Mouse (Mus musculus) lung, postnatal 25 days (tissue): ENCODE data around the gene Fbxl2.
"Not testable (repeated sequence)": the region's sequence is repeated elsewhere in the genome, so short reads cannot be mapped to it uniquely, and the experiment has no call there.

Source experiments
- DNase-seq: peaks from one replicate; pipeline ENCODE4 v3.0.0; 2022; ENCODE audit warnings: low spot score

The Fbxl2 gene

GRCm38 (mm10) chr9:114046028-114046427, at the start of gene Fbxl2:
Gene Fbxl2 (minus strand): TSS chr9:114046191.
- DNase-seq, result no peak

GRCm38 (mm10) chr9:114094854-114095253, 48.9 kb upstream of the Fbxl2 start:
- no peak for DNase-seq

GRCm38 (mm10) chr9:114092188-114092587, 46.2 kb upstream of the Fbxl2 start:
- DNase-seq, result not testable (repeated sequence)

DNA sequence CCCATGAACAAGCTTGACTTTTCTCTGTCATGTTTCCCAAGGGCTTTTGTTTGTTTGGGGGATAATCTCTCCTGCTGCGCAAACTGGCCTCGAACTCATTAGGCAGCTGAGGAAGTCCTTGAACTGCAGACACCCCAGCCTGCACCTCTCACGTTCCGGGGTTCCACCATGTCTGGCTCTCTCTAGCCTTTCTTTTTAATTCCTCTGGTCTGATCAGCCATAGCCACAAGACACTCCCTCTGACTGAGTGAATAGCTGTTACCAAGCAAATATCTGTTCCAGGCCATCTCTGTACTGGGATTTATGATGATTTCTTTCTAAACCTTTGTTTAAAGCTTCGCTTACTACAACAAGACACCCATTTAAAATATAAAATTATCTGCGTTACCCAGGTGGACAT, 42.9 kb upstream of the Fbxl2 start:
- DNase-seq, result not testable (repeated sequence)

GRCm38 (mm10) chr9:114087106-114087815, 41.3 kb upstream of the Fbxl2 start:
- DNase-seq, result no peak

GRCm38 (mm10) chr9:114086422-114086821, 40.4 kb upstream of the Fbxl2 start:
- no peak for DNase-seq

GRCm38 (mm10) chr9:114073681-114074080, 27.7 kb upstream of the Fbxl2 start:
- no peak for DNase-seq

- no peak for DNase-seq
Measured at GRCm38 (mm10) chr9:114069372-114069771, 23.4 kb upstream of the Fbxl2 start.

GRCm38 (mm10) chr9:114068494-114069053, 22.6 kb upstream of the Fbxl2 start:
- DNase-seq, result no peak

GRCm38 (mm10) chr9:114057090-114057796, 11.3 kb upstream of the Fbxl2 start, which contains the start of gene Susd5:
Gene Susd5 (plus strand): TSS chr9:114057140.
- DNase-seq, result no peak

DNA sequence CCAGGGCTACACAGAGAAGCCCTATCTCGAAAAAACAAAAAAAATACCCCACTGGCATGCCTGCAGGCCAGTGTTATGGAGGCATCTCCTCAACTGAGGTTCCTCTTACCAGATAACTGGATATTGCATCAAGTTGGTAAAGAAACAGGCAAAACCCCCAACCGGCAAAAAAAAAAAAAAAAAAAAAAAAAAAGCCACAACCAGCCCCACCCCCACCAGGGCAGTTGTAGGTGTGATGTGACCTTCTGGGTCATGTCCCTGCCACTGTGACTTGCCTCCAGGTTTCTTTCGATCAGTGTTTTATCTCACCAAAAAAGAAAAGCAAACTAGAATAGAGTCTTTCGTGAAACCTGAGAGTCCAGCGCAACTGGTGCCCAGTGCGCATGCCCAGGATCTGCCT, 6.9 kb upstream of the Fbxl2 start:
- DNase-seq, result no peak

DNA sequence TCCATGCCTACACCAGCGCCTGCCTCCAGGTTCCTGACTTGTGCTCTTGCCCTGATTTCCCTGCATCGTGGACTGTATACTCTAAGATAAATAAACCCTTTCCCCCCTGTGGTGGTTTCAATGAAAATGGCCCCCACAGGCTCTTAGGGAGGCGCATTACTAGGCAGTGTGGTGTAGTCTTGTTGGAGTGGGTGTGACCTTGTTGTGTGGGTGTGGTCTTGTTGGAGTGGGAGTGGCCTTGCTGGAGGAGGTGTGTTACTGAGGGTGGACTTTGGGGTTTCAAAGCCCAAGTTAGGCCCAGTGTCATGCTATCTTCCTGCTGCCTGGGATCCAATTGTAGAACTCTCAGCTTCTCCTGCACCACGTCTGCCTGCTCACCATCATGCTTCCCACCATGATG, 6.0 kb upstream of the Fbxl2 start:
- no peak for DNase-seq

- no peak for DNase-seq
Measured at GRCm38 (mm10) chr9:114050778-114051177, 4.8 kb upstream of the Fbxl2 start.

- no peak for DNase-seq
Measured at GRCm38 (mm10) chr9:114050106-114050505, 4.1 kb upstream of the Fbxl2 start.

DNA sequence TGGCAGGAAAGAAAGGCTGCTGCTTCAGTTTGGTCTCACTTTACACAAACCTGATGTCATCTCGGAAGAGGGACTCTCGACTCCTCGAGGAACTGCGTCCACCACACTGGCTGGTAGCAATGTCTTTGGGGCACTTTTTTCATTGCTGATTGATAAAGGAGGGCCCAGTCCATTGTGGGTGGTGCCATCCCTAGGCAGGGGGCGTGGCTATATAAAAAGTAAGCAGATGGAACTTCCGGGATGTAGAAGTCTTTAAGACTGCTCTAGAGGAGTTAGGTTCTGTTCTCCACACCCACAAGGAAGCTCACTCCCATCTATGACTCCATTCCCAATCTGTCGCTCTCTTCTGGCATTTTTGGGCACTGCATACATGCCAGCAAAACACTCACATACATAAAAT, 685 bp upstream of the Fbxl2 start:
- no peak for DNase-seq

DNA sequence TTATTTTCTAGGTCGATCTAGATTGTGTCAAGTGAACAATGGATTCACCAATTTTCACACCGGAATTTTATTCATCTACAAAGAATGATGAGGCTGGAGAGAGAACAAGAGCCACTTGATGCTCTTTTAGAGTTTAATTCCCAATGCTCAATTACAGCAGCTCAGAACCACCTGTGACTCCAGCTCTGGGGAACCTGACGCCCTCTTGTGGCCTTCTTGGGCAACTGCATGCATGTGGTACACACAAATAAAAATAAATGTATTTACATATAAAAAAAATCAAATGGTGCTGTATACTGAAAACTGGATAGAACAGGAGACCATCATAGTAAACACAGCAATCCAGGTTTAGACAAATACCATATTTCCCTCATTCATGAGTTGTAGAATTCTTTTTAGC, 1.5 kb downstream of the Fbxl2 start:
- DNase-seq, result no peak

DNA sequence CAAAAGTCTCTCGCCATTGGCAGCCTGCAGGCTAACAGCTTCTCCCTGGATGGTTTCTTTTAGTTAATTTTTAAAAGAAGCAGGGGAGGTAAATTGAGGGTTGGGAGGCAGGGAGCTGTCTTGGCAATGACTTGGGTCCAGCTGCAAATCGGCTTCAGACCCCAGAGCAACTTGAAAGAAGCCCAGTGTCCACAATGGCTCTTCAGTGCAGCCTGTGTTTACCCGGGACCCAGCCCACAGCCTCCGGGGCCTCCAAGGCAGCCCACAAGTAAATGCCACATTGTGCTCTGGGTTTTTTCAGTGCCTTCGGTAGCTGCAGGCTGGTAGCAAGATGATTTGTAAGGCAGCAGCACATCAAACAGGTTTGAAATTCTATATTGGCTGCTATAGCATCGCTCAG, 3.5 kb downstream of the Fbxl2 start:
- no peak for DNase-seq

GRCm38 (mm10) chr9:114040945-114041344, 5.0 kb downstream of the Fbxl2 start:
- DNase-seq, result no peak

DNA sequence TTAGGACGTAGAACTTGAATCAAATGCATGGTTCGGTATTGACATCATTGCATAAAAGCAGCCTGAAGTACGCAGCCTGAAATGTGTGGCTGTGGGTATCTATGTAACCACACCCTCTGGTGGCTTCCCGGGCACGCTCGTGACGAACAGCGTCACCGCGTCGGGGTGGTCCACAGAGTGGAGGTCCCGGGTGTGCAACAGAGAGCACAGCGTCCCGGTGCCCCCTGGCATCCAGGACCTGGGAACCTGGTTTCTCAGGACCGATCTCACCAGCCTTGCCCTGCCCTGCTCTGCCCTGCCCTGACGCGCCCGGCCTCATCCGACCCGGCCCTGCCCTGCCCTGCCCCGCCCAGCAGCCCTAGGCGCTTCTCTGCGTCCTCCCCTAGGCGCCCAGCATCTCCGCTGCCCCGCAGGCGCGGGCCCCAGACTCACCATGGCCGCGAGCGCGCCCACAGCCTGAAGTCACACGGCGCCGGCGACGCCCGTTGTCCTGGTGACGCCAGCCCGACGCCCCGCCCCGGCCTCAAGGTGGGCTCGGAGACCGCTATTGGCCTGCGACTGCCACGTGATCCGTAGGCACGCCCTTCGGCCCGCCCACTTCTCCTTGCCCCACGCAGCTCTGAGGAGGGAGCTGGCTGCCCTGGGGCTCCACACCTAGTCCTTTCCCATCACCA, 19.6 kb downstream of the Fbxl2 start:
- peak; percentile 53 for DNase-seq

- no peak for DNase-seq
Measured at GRCm38 (mm10) chr9:114025846-114026245, 20.1 kb downstream of the Fbxl2 start.

DNA sequence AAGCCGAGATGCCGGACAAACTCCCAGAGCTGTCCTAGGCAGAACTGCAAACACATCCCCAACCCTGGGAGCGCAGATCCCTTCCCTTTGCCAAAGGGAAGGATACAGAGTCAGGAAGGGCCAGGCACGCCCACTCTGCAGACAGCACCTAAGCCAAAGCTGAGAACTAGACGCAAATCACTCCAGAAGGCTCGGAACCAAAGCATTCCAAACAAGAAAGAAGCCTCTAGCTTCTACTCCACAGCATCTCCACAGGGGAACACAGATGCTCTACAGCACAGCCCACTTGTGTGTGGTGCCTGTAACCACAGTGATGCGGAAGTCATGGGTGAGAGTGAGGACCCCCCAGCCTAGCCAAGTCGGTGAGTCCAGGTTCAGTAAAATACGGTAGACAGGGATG, 20.8 kb downstream of the Fbxl2 start:
- DNase-seq, result no peak

DNA sequence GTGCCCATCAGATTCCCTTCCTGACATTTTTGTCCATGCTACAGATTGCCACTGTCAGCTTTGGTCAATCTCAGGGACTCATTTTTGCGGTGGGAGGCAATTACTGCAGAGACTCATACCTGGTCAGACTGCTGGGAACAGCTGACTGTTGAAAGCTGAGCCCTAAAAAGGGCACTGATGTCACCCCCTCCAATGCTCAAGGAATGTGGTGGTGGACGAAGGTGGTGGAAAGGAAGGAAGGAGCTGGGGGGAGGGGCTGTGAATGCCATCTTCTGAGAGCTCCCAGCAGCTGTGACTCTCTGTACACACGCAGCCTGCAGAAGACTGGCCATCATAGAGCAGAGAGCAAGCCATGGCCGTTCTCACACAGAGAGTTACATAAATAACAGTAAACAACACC, 23.9 kb downstream of the Fbxl2 start:
- no peak for DNase-seq
